Mouse (Mus musculus) liver, postnatal 0 days (tissue): ENCODE measurements around the gene Tnfsfm13. TPM values are rescaled to one million over a fixed set of nuclear protein-coding genes. Genes with fewer than 3 reads are reported as not detected.
A peak's percentile ranks its signal among the peaks of the same experiment; 100 is the strongest.

Experiments
- ATAC-seq: fragments of 200-750 bp; cut with Nextera tagmentation; 2 replicates; pipeline ENCODE4 v1.8.0; 2017; ENCODE audit warnings: mild to moderate bottlenecking, moderate library complexity
- DNase-seq: peaks from one replicate; pipeline ENCODE4 v3.0.0-alpha.2; 2016
- H3K27ac ChIP-seq: fragments of 300-500 bp; sonication (generic); 2 replicates; pipeline ENCODE4 v1.5.1; 2014; ENCODE audit warnings: antibody characterized with exemption, moderate library complexity, mild to moderate bottlenecking, low read depth
- H3K27me3 ChIP-seq: fragments of 300-500 bp; sonication (generic); 2 replicates; pipeline ENCODE4 v1.6.1; 2014; ENCODE audit warnings: low read length, control low read depth, mixed read lengths; ENCODE audit not compliant: insufficient read depth
- H3K36me3 ChIP-seq: fragments of 300-500 bp; sonication (generic); replicated peaks from 2 replicates; pipeline ENCODE4 v1.6.1; 2014; ENCODE audit warnings: mild to moderate bottlenecking, control low read depth, low read length, moderate library complexity, mixed read lengths; ENCODE audit not compliant: insufficient read depth
- H3K4me1 ChIP-seq: fragments of 300-500 bp; sonication (generic); 2 replicates; pipeline ENCODE4 v1.6.1; 2014; ENCODE audit warnings: antibody characterized with exemption, mild to moderate bottlenecking, control low read depth; ENCODE audit not compliant: insufficient read depth
- H3K4me2 ChIP-seq: fragments of 300-500 bp; sonication (generic); 2 replicates; pipeline ENCODE4 v1.6.1; 2014; ENCODE audit warnings: low read depth, mild to moderate bottlenecking, low read length, moderate library complexity, mixed read lengths
- H3K4me3 ChIP-seq: fragments of 300-500 bp; sonication (generic); 2 replicates; pipeline ENCODE4 v1.5.1; 2014; ENCODE audit warnings: low read depth, low read length
- H3K9ac ChIP-seq: fragments of 300-500 bp; sonication (generic); replicated peaks from 2 replicates; pipeline ENCODE4 v1.6.1; 2014; ENCODE audit warnings: mild to moderate bottlenecking, moderate library complexity
- H3K9me3 ChIP-seq: fragments of 300-500 bp; sonication (generic); 2 replicates; pipeline ENCODE4 v1.6.1; 2016; ENCODE audit warnings: mild to moderate bottlenecking, control low read depth, low read length, mixed read lengths
- CTCF ChIP-seq: sonication (generic); IDR thresholded peaks from 2 replicates; pipeline ENCODE4 v1.5.1; 2016; ENCODE audit warnings: antibody characterized with exemption, low read depth
- EP300 ChIP-seq: IDR thresholded peaks from 2 replicates; pipeline ENCODE4 v1.6.1; 2016; ENCODE audit warnings: antibody characterized with exemption, low read depth, mild to moderate bottlenecking
- WGBS: fragments of 180-500 bp; shearing (Covaris S2); extraction: QIAGEN DNeasy Blood & Tissue Kit; methylation state at CpG from one replicate; pipeline ENCODE4 v1.1.7; 2014; ENCODE audit not compliant: insufficient replicate concordance; 5-methylcytosine and 5-hydroxymethylcytosine counted together
- polyA plus RNA-seq: library from polyadenylated mRNA; unstranded; fragments of >200 nt; fragmentation: Nextera tagmentation; extraction: Ambion mirVana; gene quantifications from 2 replicates; pipeline ENCODE4 v1.2.1, GENCODE M21; 2015

The Tnfsfm13 gene
- polyA plus RNA-seq, 1 experiment from 2014 or later, result 1.4 TPM

GRCm38 (mm10) chr11:69666665-69667005, 29.3 kb downstream of the Tnfsfm13 start:
- peaks cover 55% of the 10 kb centered on the region for H3K36me3 ChIP-seq
- no peaks in the 10 kb centered on the region for H3K9me3 ChIP-seq
- no peak overlapping the region for H3K4me3 ChIP-seq
- peak overlapping the region; percentile 56; the same call in 1 of the 2 replicates for H3K27ac ChIP-seq
- TF ChIP-seq CTCF, result no peak
- no peak for TF ChIP-seq EP300
- H3K27me3 ChIP-seq, result no peaks in the 10 kb centered on the region
- H3K9ac ChIP-seq, result no peak overlapping the region
- H3K4me1 ChIP-seq, result peaks cover 29% of the 10 kb centered on the region
- DNase-seq (no peak), ATAC-seq (no peak)
- WGBS, result 87% methylated on average over 3 of the region's 3 CpGs
- no peak overlapping the region for H3K4me2 ChIP-seq

- TF ChIP-seq EP300, result peak; percentile 55
- TF ChIP-seq CTCF, result no peak
- Histone ChIP-seq H3K27me3 (no peaks in the 10 kb centered on the region), H3K9me3 (no peaks in the 10 kb centered on the region), H3K4me1 (peaks cover 34% of the 10 kb centered on the region), H3K9ac (no peak within 1 kb of the TSS; the same call in 1 of the 2 replicates), H3K4me3 (no peak within 1 kb of the TSS), H3K4me2 (peak within 1 kb of the TSS; percentile 14), H3K36me3 (peaks cover 55% of the 10 kb centered on the region), H3K27ac (peak within 1 kb of the TSS; percentile 97)
- DNase-seq, result peak; percentile 73
- WGBS, result 32% methylated on average over 7 of the region's 7 CpGs
- peak; percentile 11 for ATAC-seq
Observed at GRCm38 (mm10) chr11:69665961-69666664, 29.8 kb downstream of the Tnfsfm13 start, which contains the start of gene Cd68. Cd68 (minus strand) TSS chr11:69666153.

DNA sequence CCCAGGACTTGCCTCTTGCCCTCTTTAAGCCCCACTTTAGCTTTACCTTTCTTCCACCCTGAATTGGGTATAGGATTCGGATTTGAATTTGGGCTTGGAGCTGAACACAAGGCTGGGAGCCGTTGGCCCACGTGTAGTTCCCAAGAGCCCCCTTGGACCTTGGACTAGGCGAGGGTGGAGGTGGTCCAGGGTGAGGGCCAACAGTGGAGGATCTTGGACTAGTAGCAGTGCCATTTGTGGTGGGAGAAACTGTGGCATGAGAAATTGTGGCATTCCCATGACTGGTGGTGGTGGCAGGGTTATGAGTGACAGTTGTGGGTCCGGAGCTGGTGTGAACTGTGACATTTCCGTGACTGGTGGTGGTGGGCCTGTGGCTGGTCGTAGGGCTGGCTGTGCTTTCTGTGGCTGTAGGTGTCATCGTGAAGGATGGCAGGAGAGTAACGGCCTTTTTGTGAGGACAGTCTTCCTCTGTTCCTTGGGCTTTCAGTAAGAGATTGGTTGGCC, 30.4 kb downstream of the Tnfsfm13 start:
- no peak overlapping the region for H3K4me3 ChIP-seq
- H3K4me1 ChIP-seq, result peaks cover 37% of the 10 kb centered on the region
- TF ChIP-seq CTCF, result no peak
- TF ChIP-seq EP300, result no peak
- H3K27me3 ChIP-seq, result no peaks in the 10 kb centered on the region
- H3K9me3 ChIP-seq, result no peaks in the 10 kb centered on the region
- 68% methylated on average over 9 of the region's 9 CpGs for WGBS
- DNase-seq (no peak), ATAC-seq (no peak)
- peaks cover 50% of the 10 kb centered on the region for H3K36me3 ChIP-seq
- H3K27ac ChIP-seq, result peak overlapping the region; percentile 97
- no peak overlapping the region for H3K9ac ChIP-seq
- peak overlapping the region; percentile 14 for H3K4me2 ChIP-seq

DNA sequence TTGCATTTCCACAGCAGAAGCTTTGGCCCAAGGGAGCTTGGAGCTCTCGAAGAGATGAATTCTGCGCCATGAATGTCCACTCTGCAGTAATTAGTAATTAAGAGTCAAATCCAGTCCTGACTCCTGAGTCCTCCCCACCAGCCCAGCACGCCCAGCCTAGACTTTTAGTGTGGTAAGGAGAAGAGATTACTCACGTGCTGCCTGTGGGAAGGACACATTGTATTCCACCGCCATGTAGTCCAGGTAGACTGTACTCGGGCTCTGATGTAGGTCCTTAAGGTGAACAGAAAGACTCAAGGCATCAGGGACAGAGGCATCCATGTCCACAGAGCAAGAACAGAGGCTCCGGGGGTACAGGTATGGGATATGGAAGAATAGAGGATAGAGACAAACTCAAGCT, 31.1 kb downstream of the Tnfsfm13 start:
- Histone ChIP-seq H3K27ac (peak overlapping the region; percentile 97), H3K27me3 (no peaks in the 10 kb centered on the region), H3K9ac (no peak overlapping the region; the same call in 1 of the 2 replicates), H3K36me3 (peaks cover 43% of the 10 kb centered on the region), H3K4me2 (peak overlapping the region; percentile 14), H3K4me3 (no peak overlapping the region), H3K9me3 (no peaks in the 10 kb centered on the region), H3K4me1 (peaks cover 33% of the 10 kb centered on the region)
- DNase-seq (no peak), ATAC-seq (no peak)
- TF ChIP-seq EP300, result no peak
- no peak for TF ChIP-seq CTCF
- 88% methylated on average over 7 of the region's 7 CpGs for WGBS

- DNase-seq, result no peak
Observed at GRCm38 (mm10) chr11:69663795-69664194, 32.1 kb downstream of the Tnfsfm13 start.

GRCm38 (mm10) chr11:69662967-69663671, 32.8 kb downstream of the Tnfsfm13 start:
- ATAC-seq, result no peak
- peaks cover 25% of the 10 kb centered on the region for H3K4me1 ChIP-seq
- peaks cover 35% of the 10 kb centered on the region for H3K36me3 ChIP-seq
- peak overlapping the region; percentile 66 for H3K4me2 ChIP-seq
- H3K27me3 ChIP-seq, result no peaks in the 10 kb centered on the region
- no peak for DNase-seq
- WGBS, result 64% methylated on average over 13 of the region's 13 CpGs
- no peaks in the 10 kb centered on the region for H3K9me3 ChIP-seq
- H3K9ac ChIP-seq, result peak overlapping the region; percentile 57
- H3K27ac ChIP-seq, result peak overlapping the region; percentile 97
- TF ChIP-seq EP300 (no peak), CTCF (no peak)
- peak overlapping the region; percentile 53 for H3K4me3 ChIP-seq

More at GRCm38 (mm10) chr11:69663795-69664194, 32.1 kb downstream of the Tnfsfm13 start:
- TF ChIP-seq EP300 (no peak), CTCF (no peak)
- Histone ChIP-seq H3K9ac (no peak overlapping the region), H3K27ac (peak overlapping the region; percentile 97), H3K4me3 (no peak overlapping the region), H3K4me2 (no peak overlapping the region), H3K9me3 (no peaks in the 10 kb centered on the region), H3K4me1 (peaks cover 25% of the 10 kb centered on the region), H3K36me3 (peaks cover 36% of the 10 kb centered on the region), H3K27me3 (no peaks in the 10 kb centered on the region)
- 66% methylated on average over 6 of the region's 6 CpGs for WGBS
- ATAC-seq, result no peak
